Mouse (Mus musculus) small intestine, adult 2 months (tissue): ENCODE data around the gene Gm20388. TPM values are rescaled to one million over a fixed set of nuclear protein-coding genes. Genes with fewer than 3 reads are reported as not detected.
A peak's percentile ranks its signal among the peaks of the same experiment; 100 is the strongest.

Experiments
- H3K27ac ChIP-seq: fragments of 200-500 bp; 2 replicates; pipeline ENCODE4 v1.5.1; 2012; ENCODE audit warnings: low read depth, low read length, control low read depth, inconsistent platforms; ENCODE audit not compliant: insufficient read depth
- H3K27me3 ChIP-seq: fragments of 200-500 bp; 2 replicates; pipeline ENCODE4 v1.6.1; 2012; ENCODE audit warnings: mild to moderate bottlenecking, moderate library complexity, low read length, inconsistent platforms; ENCODE audit not compliant: control insufficient read depth, insufficient read depth
- H3K36me3 ChIP-seq: fragments of 200-500 bp; 2 replicates; pipeline ENCODE4 v1.6.1; 2012; ENCODE audit warnings: mild to moderate bottlenecking, low read length, control low read depth, inconsistent platforms; ENCODE audit not compliant: control insufficient read depth, insufficient read depth
- H3K4me1 ChIP-seq: fragments of 200-500 bp; 2 replicates; pipeline ENCODE4 v1.6.1; 2012; ENCODE audit warnings: low read length, inconsistent platforms, mixed read lengths; ENCODE audit not compliant: control insufficient read depth, insufficient read depth, insufficient read length
- H3K4me3 ChIP-seq: fragments of 200-500 bp; 2 replicates; pipeline ENCODE4 v1.5.1; 2012; ENCODE audit warnings: low read depth, mild to moderate bottlenecking, control low read depth, inconsistent platforms, low read length, moderate library complexity
- CTCF ChIP-seq: fragments of 200-500 bp; IDR thresholded peaks from 2 replicates; pipeline ENCODE4 v1.5.1; 2012; ENCODE audit warnings: low read depth, mild to moderate bottlenecking, control low read depth, inconsistent platforms, low read length, moderate library complexity, mixed read lengths; ENCODE audit not compliant: insufficient replicate concordance, insufficient read length; ENCODE audit errors: extremely low read depth
- POLR2A ChIP-seq: fragments of 200-500 bp; IDR thresholded peaks from 2 replicates; pipeline ENCODE4 v1.6.1; 2012; ENCODE audit warnings: low read depth, mild to moderate bottlenecking, control low read depth, inconsistent platforms, low read length, moderate library complexity
- WGBS: fragments of 180-500 bp; shearing (Covaris S2); methylation state at CpG from one replicate; pipeline ENCODE4 v1.1.7; 2018; 5-methylcytosine and 5-hydroxymethylcytosine counted together
- polyA plus RNA-seq: library from polyadenylated mRNA; depleted of rRNA; stranded (reverse); fragments of >200 nt; gene quantifications from 2 replicates; pipeline ENCODE4 v1.2.3, GENCODE M21; 2012

The Gm20388 gene
- polyA plus RNA-seq, 1 experiment, result 37.3 TPM

GRCm38 (mm10) chr8:120685097-120685496 is 774.5 kb downstream of the Gm20388 start:
- Histone ChIP-seq H3K27me3 (no peaks in the 10 kb centered on the region), H3K36me3 (no peaks in the 10 kb centered on the region), H3K4me1 (peaks cover 32% of the 10 kb centered on the region), H3K27ac (peak overlapping the region; percentile 59), H3K4me3 (no peak overlapping the region)
- WGBS, result 26% methylated on average over 5 of the region's 5 CpGs
- no peak for TF ChIP-seq POLR2A
- TF ChIP-seq CTCF, result no peak

- H3K4me3 ChIP-seq, result no peak overlapping the region
- TF ChIP-seq CTCF, result no peak
- no peak for TF ChIP-seq POLR2A
- 86% methylated on average over 8 of the region's 8 CpGs for WGBS
- no peaks in the 10 kb centered on the region for H3K27me3 ChIP-seq
- H3K27ac ChIP-seq, result peak overlapping the region; percentile 18; the same call in 1 of the 2 replicates
- peaks cover 32% of the 10 kb centered on the region for H3K4me1 ChIP-seq
- H3K36me3 ChIP-seq, result no peaks in the 10 kb centered on the region
Observed at GRCm38 (mm10) chr8:120685591-120685990, 775.0 kb downstream of the Gm20388 start.

GRCm38 (mm10) chr8:120686051-120686450 is 775.4 kb downstream of the Gm20388 start:
- Histone ChIP-seq H3K27me3 (no peaks in the 10 kb centered on the region), H3K36me3 (no peaks in the 10 kb centered on the region), H3K27ac (0 out of 2 replicates have a peak overlapping the region, but pooled peaks have one; percentile 26), H3K4me3 (no peak overlapping the region), H3K4me1 (peaks cover 28% of the 10 kb centered on the region)
- 78% methylated on average over 13 of the region's 13 CpGs for WGBS
- TF ChIP-seq POLR2A (no peak), CTCF (no peak)

GRCm38 (mm10) chr8:120686576-120686975 is 775.9 kb downstream of the Gm20388 start:
- no peak overlapping the region for H3K4me3 ChIP-seq
- WGBS, result 77% methylated on average over 5 of the region's 5 CpGs
- no peak for TF ChIP-seq POLR2A
- no peak for TF ChIP-seq CTCF
- H3K36me3 ChIP-seq, result no peaks in the 10 kb centered on the region
- H3K27ac ChIP-seq, result no peak overlapping the region
- peaks cover 25% of the 10 kb centered on the region for H3K4me1 ChIP-seq
- no peaks in the 10 kb centered on the region for H3K27me3 ChIP-seq

- Histone ChIP-seq H3K27ac (no peak overlapping the region), H3K36me3 (no peaks in the 10 kb centered on the region), H3K4me1 (peaks cover 30% of the 10 kb centered on the region), H3K27me3 (no peaks in the 10 kb centered on the region), H3K4me3 (no peak overlapping the region)
- WGBS, result 58% methylated on average over 8 of the region's 8 CpGs
- TF ChIP-seq CTCF (no peak), POLR2A (no peak)
Observed at GRCm38 (mm10) chr8:120687786-120688185, 777.1 kb downstream of the Gm20388 start.

GRCm38 (mm10) chr8:120688511-120688910 is 777.9 kb downstream of the Gm20388 start:
- Histone ChIP-seq H3K27me3 (no peaks in the 10 kb centered on the region), H3K4me1 (peaks cover 24% of the 10 kb centered on the region), H3K4me3 (no peak overlapping the region), H3K27ac (no peak overlapping the region), H3K36me3 (no peaks in the 10 kb centered on the region)
- TF ChIP-seq POLR2A, result no peak
- TF ChIP-seq CTCF, result no peak
- WGBS, result 91% methylated on average over 7 of the region's 7 CpGs

- no peak for TF ChIP-seq POLR2A
- TF ChIP-seq CTCF, result no peak
- 39% methylated on average over 4 of the region's 4 CpGs for WGBS
- no peak overlapping the region for H3K27ac ChIP-seq
Observed at GRCm38 (mm10) chr8:120692934-120693333, 782.3 kb downstream of the Gm20388 start.

More at GRCm38 (mm10) chr8:120692934-120693333, 782.3 kb downstream of the Gm20388 start:
- Histone ChIP-seq H3K27me3 (no peaks in the 10 kb centered on the region), H3K36me3 (no peaks in the 10 kb centered on the region), H3K4me1 (peaks cover 19% of the 10 kb centered on the region), H3K4me3 (no peak overlapping the region)
